In genomic region chr12:73978144-73978543, GRCm38 (mm10) we compare ENCODE assay signal across 18 mouse cellular contexts. TPM values are rescaled to one million over a fixed set of nuclear protein-coding genes. Genes with fewer than 3 reads are reported as not detected.
"Had no signal": no experiment of that assay in that cellular context is flagged by ENCODE, and none has a peak within 500 bp of the region (broad histone marks: within the 10 kb centered on the region; RNA-seq: fewer than 3 reads in every experiment).

No protein-coding gene starts in this region.

- ATAC-seq: intestine, embryonic 15.5 days; lung, postnatal 0 days; midbrain, embryonic 13.5 days had no signal

- H3K9me3 ChIP-seq: intestine, embryonic 15.5 days; limb, embryonic 13.5 days; liver, embryonic 15.5 days; midbrain, embryonic 13.5 days had no signal

- H3K4me1 ChIP-seq: intestine, embryonic 15.5 days; limb, embryonic 13.5 days; liver, embryonic 15.5 days; midbrain, embryonic 13.5 days had no signal

- H3K27me3 ChIP-seq: intestine, embryonic 15.5 days; limb, embryonic 13.5 days; liver, embryonic 15.5 days; midbrain, embryonic 13.5 days had no signal

- H3K27ac ChIP-seq: intestine, embryonic 15.5 days; limb, embryonic 13.5 days; liver, embryonic 15.5 days; midbrain, embryonic 13.5 days had no signal

- H3K9ac ChIP-seq: intestine, embryonic 15.5 days; limb, embryonic 13.5 days; liver, embryonic 15.5 days; midbrain, embryonic 13.5 days had no signal

- DNase-seq: left cerebral cortex, postnatal 4 days; lung, adult 2 months; lung, postnatal 36 days; right cerebral cortex, adult 18-20 months; right cerebral cortex, postnatal 25 days; thymus, adult 18-20 months; thymus, postnatal 25 days had no signal

- H3K4me2 ChIP-seq: intestine, embryonic 15.5 days; limb, embryonic 13.5 days; liver, embryonic 15.5 days; midbrain, embryonic 13.5 days had no signal

- H3K4me3 ChIP-seq: intestine, embryonic 15.5 days; limb, embryonic 13.5 days; liver, embryonic 15.5 days; midbrain, embryonic 13.5 days had no signal

RNA-seq across cellular contexts. Expression of gene Syt16, which starts 19.3 kb away (rescaled TPM):
- total RNA-seq: liver, adult 2 months; megakaryocyte progenitor cell, adult 5-6 weeks had no signal
- polyA plus RNA-seq: liver, adult 2 months; lung, adult 2 months; small intestine, adult 2 months had no signal

RNA-seq across cellular contexts. Expression of gene Gm49321, which starts 40.7 kb away (rescaled TPM):
- total RNA-seq: liver, adult 2 months; midbrain, postnatal 0 days had no signal
- polyA plus RNA-seq: large intestine, adult 2 months; liver, adult 2 months; lung, adult 2 months; small intestine, adult 2 months; urinary bladder, adult 2 months had no signal
